Mouse (Mus musculus) liver, adult 2 months (tissue): ENCODE measurements around the gene Mgmt. TPM values are rescaled to one million over a fixed set of nuclear protein-coding genes. Genes with fewer than 3 reads are reported as not detected.

Source experiments
- DNase-seq: peaks from one replicate; pipeline ENCODE4 v3.0.0-alpha.2; 2011; ENCODE audit warnings: low read depth, low spot score; ENCODE audit errors: extremely low read depth
- H3K27ac ChIP-seq: fragments of 200-500 bp; replicated peaks from 2 replicates; pipeline ENCODE4 v1.5.1; 2012; ENCODE audit warnings: low read depth, mild to moderate bottlenecking, control low read depth, inconsistent platforms, low read length; ENCODE audit not compliant: insufficient read depth
- H3K27me3 ChIP-seq: fragments of 200-500 bp; 2 replicates; pipeline ENCODE4 v1.6.1; 2012; ENCODE audit warnings: mild to moderate bottlenecking, moderate library complexity, low read length, inconsistent platforms; ENCODE audit not compliant: control insufficient read depth, insufficient read depth
- H3K36me3 ChIP-seq: fragments of 200-500 bp; 2 replicates; pipeline ENCODE4 v1.6.1; 2012; ENCODE audit warnings: low read length, inconsistent platforms; ENCODE audit not compliant: control insufficient read depth, insufficient read depth
- H3K4me1 ChIP-seq: fragments of 200-500 bp; 2 replicates; pipeline ENCODE4 v1.6.1; 2011; ENCODE audit warnings: low read length; ENCODE audit not compliant: control insufficient read depth, insufficient read depth
- H3K4me3 ChIP-seq: fragments of 200-500 bp; 2 replicates; pipeline ENCODE4 v1.5.1; 2011; ENCODE audit warnings: low read depth, mild to moderate bottlenecking, control low read depth, low read length, moderate library complexity; ENCODE audit not compliant: insufficient read depth
- H3K79me2 ChIP-seq: fragments of 200-500 bp; 2 replicates; pipeline ENCODE4 v1.6.1; 2012; ENCODE audit warnings: inconsistent platforms, mild to moderate bottlenecking, low read length, moderate library complexity; ENCODE audit not compliant: control insufficient read depth, insufficient read depth
- H3K9ac ChIP-seq: fragments of 200-500 bp; 2 replicates; pipeline ENCODE4 v1.6.1; 2012; ENCODE audit warnings: low read depth, mild to moderate bottlenecking, control low read depth, inconsistent platforms, low read length
- CTCF ChIP-seq: fragments of 200-500 bp; IDR thresholded peaks from 2 replicates; pipeline ENCODE4 v1.5.1; 2011; ENCODE audit warnings: low read depth, low read length, control low read depth
- POLR2A ChIP-seq: fragments of 200-500 bp; IDR thresholded peaks from 2 replicates; pipeline ENCODE4 v1.6.1; 2011; ENCODE audit warnings: low read length, control low read depth; ENCODE audit not compliant: insufficient read depth; ENCODE audit errors: extremely low read depth
- WGBS: fragments of 180-500 bp; shearing (Covaris S2); methylation state at CpG from one replicate; pipeline ENCODE4 v1.1.7; 2018; 5-methylcytosine and 5-hydroxymethylcytosine counted together
- polyA plus RNA-seq: library from polyadenylated mRNA; depleted of rRNA; stranded (reverse); fragments of >200 nt; gene quantifications from 2 replicates; pipeline ENCODE4 v1.2.3, GENCODE M21; 2012
- total RNA-seq: library from RNA; depleted of rRNA; stranded (reverse); fragments of >200 nt; gene quantifications from 2 replicates; pipeline ENCODE4 v1.2.3, GENCODE M21; 2014

The Mgmt gene
- total and polyA plus RNA-seq, 2 experiments = 10.9 to 12.8 TPM

DNA sequence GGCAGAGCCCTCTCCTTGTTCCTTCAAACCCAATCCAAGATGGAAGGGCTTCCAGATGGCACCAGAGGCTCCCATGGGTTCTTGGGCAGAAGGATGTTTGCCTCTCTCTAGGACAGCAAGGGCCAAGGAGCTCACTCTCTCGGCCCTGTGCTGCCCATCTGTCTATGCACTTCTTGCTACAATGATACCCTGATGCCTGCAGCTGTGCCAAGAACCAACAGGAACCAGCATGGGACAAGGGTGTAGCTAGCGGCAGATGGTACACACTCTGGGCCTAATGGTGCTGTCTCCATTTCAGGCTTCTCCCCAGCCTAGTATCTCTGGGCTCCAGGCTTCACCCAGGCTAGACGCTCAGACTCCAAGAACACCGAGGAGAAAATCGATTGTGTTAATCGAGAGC is 6.3 kb upstream of the Mgmt start:
- DNase-seq = no peak
- Histone ChIP-seq H3K36me3 (no peaks in the 10 kb centered on the region), H3K79me2 (no peaks in the 10 kb centered on the region), H3K4me1 (no peaks in the 10 kb centered on the region), H3K4me3 (no peak overlapping the region), H3K9ac (no peak overlapping the region), H3K27me3 (no peaks in the 10 kb centered on the region), H3K27ac (no peak overlapping the region)
- 88% methylated on average over 6 of the region's 6 CpGs for WGBS
- TF ChIP-seq POLR2A (no peak), CTCF (no peak)

DNA sequence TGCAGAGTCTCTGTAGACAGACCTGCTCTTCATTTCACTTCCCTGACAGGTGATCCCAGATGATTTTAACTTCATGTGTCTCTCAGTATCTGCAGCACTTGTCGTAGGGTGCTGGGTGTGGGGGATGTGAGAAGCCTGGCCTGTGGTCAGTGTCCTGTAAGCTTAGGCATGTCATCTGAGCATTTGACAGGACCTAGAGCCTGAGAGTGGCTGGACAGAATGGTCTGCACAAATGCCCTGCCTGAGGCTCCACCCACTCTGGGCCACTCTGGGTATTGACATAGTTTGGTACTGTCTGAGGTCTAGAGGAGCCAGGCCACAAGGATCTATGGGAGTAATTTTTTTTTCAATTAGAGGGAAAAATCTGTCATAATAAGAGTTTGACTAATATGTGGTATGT is 942 bp downstream of the Mgmt start:
- WGBS = 49% methylated on average over 1 of the region's 1 CpGs

GRCm38 (mm10) chr7:136895851-136896250 is 1.4 kb downstream of the Mgmt start:
- H3K9ac ChIP-seq = no peak overlapping the region
- no peaks in the 10 kb centered on the region for H3K36me3 ChIP-seq
- H3K79me2 ChIP-seq = no peaks in the 10 kb centered on the region; the same call in 1 of the 2 replicates
- no peak overlapping the region for H3K4me3 ChIP-seq
- H3K4me1 ChIP-seq = peaks cover 6% of the 10 kb centered on the region
- TF ChIP-seq CTCF (no peak), POLR2A (no peak)
- no peaks in the 10 kb centered on the region for H3K27me3 ChIP-seq
- no peak overlapping the region for H3K27ac ChIP-seq
- DNase-seq = no peak
- 85% methylated on average over 7 of the region's 7 CpGs for WGBS

More for the DNA sequence above, 942 bp downstream of the Mgmt start:
- no peak for TF ChIP-seq POLR2A
- no peak for TF ChIP-seq CTCF
- no peak overlapping the region for H3K27ac ChIP-seq
- DNase-seq = peak; percentile 76
- no peak overlapping the region for H3K9ac ChIP-seq
- no peaks in the 10 kb centered on the region for H3K36me3 ChIP-seq
- H3K4me3 ChIP-seq = no peak overlapping the region
- H3K27me3 ChIP-seq = no peaks in the 10 kb centered on the region
- H3K79me2 ChIP-seq = no peaks in the 10 kb centered on the region; the same call in 1 of the 2 replicates
- H3K4me1 ChIP-seq = peaks cover 6% of the 10 kb centered on the region

DNA sequence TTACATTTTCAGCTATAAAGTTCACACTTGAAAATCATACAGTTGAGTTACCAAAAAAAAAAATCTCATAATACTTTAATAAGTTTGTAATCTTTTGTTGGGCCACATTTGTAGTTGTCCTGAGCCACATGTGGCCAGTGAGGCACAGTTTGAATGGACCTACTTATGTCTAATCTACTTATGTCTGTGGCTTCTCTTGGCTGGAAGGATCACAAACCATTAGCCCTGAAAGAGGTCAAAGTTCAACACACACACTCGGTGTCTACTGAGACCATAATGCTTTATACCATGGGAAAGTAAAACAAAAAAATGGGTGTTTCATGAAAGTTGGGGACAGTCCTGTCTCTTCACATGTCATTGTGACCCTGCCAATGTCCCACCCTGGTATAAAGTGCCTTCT is 3.1 kb downstream of the Mgmt start:
- WGBS = 15% methylated on average over 1 of the region's 1 CpGs
- H3K4me1 ChIP-seq = peaks cover 6% of the 10 kb centered on the region
- H3K9ac ChIP-seq = no peak overlapping the region
- no peak overlapping the region for H3K27ac ChIP-seq
- no peak overlapping the region for H3K4me3 ChIP-seq
- H3K79me2 ChIP-seq = no peaks in the 10 kb centered on the region; the same call in 1 of the 2 replicates
- no peaks in the 10 kb centered on the region for H3K27me3 ChIP-seq
- no peak for TF ChIP-seq CTCF
- TF ChIP-seq POLR2A = no peak
- no peaks in the 10 kb centered on the region for H3K36me3 ChIP-seq
- peak; percentile 26 for DNase-seq

GRCm38 (mm10) chr7:136898005-136898404 is 3.6 kb downstream of the Mgmt start:
- no peak overlapping the region for H3K27ac ChIP-seq
- 63% methylated on average over 4 of the region's 4 CpGs for WGBS

DNA sequence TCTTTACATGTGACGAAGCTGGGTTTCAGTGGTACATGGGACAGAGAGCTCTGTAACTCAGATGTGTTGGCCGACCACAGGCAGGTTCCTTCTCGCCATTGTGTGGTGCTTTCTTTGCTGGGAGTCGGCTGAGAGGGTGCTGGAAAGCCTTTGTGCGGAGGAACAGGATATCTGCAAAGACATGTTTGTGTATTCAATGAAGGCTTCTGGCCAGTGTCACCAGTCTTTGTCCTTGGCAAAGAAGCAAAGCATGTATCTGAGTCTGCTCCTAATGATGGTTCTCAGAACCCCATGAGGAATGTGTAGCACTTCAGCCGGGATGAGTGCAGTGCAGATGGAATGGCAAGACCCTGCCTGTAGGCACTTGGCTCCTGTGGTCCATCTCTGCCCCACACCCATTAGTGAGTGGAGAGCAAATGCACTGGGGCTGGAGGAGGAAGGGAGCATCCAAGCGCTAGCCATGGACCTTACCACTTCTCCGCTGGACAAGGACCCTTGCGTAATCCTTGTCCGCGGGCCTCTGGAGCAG is 14.3 kb downstream of the Mgmt start:
- DNase-seq = no peak
- no peak for TF ChIP-seq CTCF
- no peak for TF ChIP-seq POLR2A
- H3K9ac ChIP-seq = no peak overlapping the region
- H3K27me3 ChIP-seq = no peaks in the 10 kb centered on the region
- H3K79me2 ChIP-seq = peaks cover 8% of the 10 kb centered on the region; the same call in 1 of the 2 replicates
- no peak overlapping the region for H3K27ac ChIP-seq
- H3K4me3 ChIP-seq = no peak overlapping the region
- H3K4me1 ChIP-seq = peaks cover 10% of the 10 kb centered on the region; the same call in 1 of the 2 replicates
- WGBS = 87% methylated on average over 11 of the region's 11 CpGs
- H3K36me3 ChIP-seq = no peaks in the 10 kb centered on the region

More at GRCm38 (mm10) chr7:136898005-136898404, 3.6 kb downstream of the Mgmt start:
- H3K36me3 ChIP-seq = no peaks in the 10 kb centered on the region
- no peaks in the 10 kb centered on the region for H3K27me3 ChIP-seq
- H3K79me2 ChIP-seq = no peaks in the 10 kb centered on the region; the same call in 1 of the 2 replicates
- H3K4me1 ChIP-seq = peaks cover 6% of the 10 kb centered on the region
- TF ChIP-seq POLR2A = no peak
- TF ChIP-seq CTCF = no peak
- no peak for DNase-seq
- H3K4me3 ChIP-seq = no peak overlapping the region
- no peak overlapping the region for H3K9ac ChIP-seq
